8 mouse cellular contexts compared by ENCODE assay signal in genomic region chr2:130451727-130452090, GRCm38 (mm10). TPM values are rescaled to one million over a fixed set of nuclear protein-coding genes. Genes with fewer than 3 reads are reported as not detected.
A peak's percentile ranks its signal among the peaks of the same experiment; 100 is the strongest.
DNase-seq lines count a peak whose midpoint lies in the region; ATAC-seq and TF ChIP-seq lines count a peak whose summit lies in the region.

No protein-coding gene starts in this region.

- no peak overlapping the region for H3K27ac ChIP-seq in kidney, embryonic 14.5 days (ENCODE audit: low read depth, low read length)
- H3K27ac ChIP-seq in cortical plate, adult 2 months (ENCODE audit: insufficient read depth, low read length) = no peak overlapping the region
- H3K27ac ChIP-seq in hindbrain, embryonic 13.5 days = no peak overlapping the region
- H3K27ac ChIP-seq in midbrain, embryonic 14.5 days (replicated peaks; ENCODE audit: low read depth, low read length) = no peak overlapping the region

- TF ChIP-seq POLR2A in cortical plate, adult 2 months (IDR thresholded peaks at IDR 0.05; ENCODE audit: extremely low read depth, insufficient read depth, low read length) = no peak

- H3K9ac ChIP-seq in kidney, embryonic 14.5 days (ENCODE audit: low read depth, low read length) = peak overlapping the region; percentile 82; the same call in 1 of the 2 replicates
- peak overlapping the region; percentile 89 for H3K9ac ChIP-seq in hindbrain, embryonic 13.5 days
- H3K9ac ChIP-seq in midbrain, embryonic 14.5 days (replicated peaks; ENCODE audit: low read length) = peak overlapping the region; percentile 34; the same call in 1 of the 2 replicates

- H3K27me3 ChIP-seq in kidney, embryonic 14.5 days (ENCODE audit: control insufficient read depth, insufficient read depth, low read length) = no peaks in the 10 kb centered on the region
- H3K27me3 ChIP-seq in hindbrain, embryonic 13.5 days = peaks cover 8% of the 10 kb centered on the region
- H3K27me3 ChIP-seq in midbrain, embryonic 14.5 days (ENCODE audit: control insufficient read depth, insufficient read depth, low read length) = 0 out of 2 replicates have a peak, but pooled peaks cover 5% of the 10 kb centered on the region

- TF ChIP-seq CTCF in cortical plate, adult 2 months (IDR thresholded peaks at IDR 0.05; ENCODE audit: extremely low read depth, insufficient read depth, low read length) = no peak

- peak overlapping the region; percentile 71 for H3K4me2 ChIP-seq in kidney, embryonic 14.5 days (replicated peaks; ENCODE audit: low read depth, low read length)
- peak overlapping the region; percentile 86 for H3K4me2 ChIP-seq in hindbrain, embryonic 13.5 days
- peak overlapping the region; percentile 75 for H3K4me2 ChIP-seq in midbrain, embryonic 14.5 days (ENCODE audit: low read length)

- H3K4me1 ChIP-seq in kidney, embryonic 14.5 days (ENCODE audit: control insufficient read depth, insufficient read depth, low read length) = peaks cover 20% of the 10 kb centered on the region
- peaks cover 9% of the 10 kb centered on the region for H3K4me1 ChIP-seq in cortical plate, adult 2 months (ENCODE audit: control insufficient read depth, insufficient read depth, low read length)
- H3K4me1 ChIP-seq in hindbrain, embryonic 13.5 days (replicated peaks) = peaks cover 41% of the 10 kb centered on the region
- peaks cover 19% of the 10 kb centered on the region for H3K4me1 ChIP-seq in midbrain, embryonic 14.5 days (ENCODE audit: control insufficient read depth, insufficient read depth, low read length)

- no peak for ATAC-seq in kidney, embryonic 14.5 days (ENCODE audit: low FRiP score, low TSS enrichment)
- no peak for ATAC-seq in hindbrain, embryonic 13.5 days (ENCODE audit: low FRiP score)
- no peak for ATAC-seq in midbrain, embryonic 14.5 days (ENCODE audit: low FRiP score, low TSS enrichment)
- ATAC-seq in megakaryocyte progenitor cell, adult 5-6 weeks (replicated peaks; ENCODE audit: poor library complexity) = no peak

- no peaks in the 10 kb centered on the region for H3K36me3 ChIP-seq in kidney, embryonic 14.5 days (ENCODE audit: control insufficient read depth, insufficient read depth, low read length)
- no peaks in the 10 kb centered on the region for H3K36me3 ChIP-seq in hindbrain, embryonic 13.5 days
- no peaks in the 10 kb centered on the region for H3K36me3 ChIP-seq in midbrain, embryonic 14.5 days (ENCODE audit: control insufficient read depth, insufficient read depth, low read length)

- no peaks in the 10 kb centered on the region for H3K9me3 ChIP-seq in kidney, embryonic 14.5 days (ENCODE audit: control insufficient read depth, low read length)
- no peaks in the 10 kb centered on the region for H3K9me3 ChIP-seq in hindbrain, embryonic 13.5 days
- no peaks in the 10 kb centered on the region for H3K9me3 ChIP-seq in midbrain, embryonic 14.5 days (ENCODE audit: control insufficient read depth, low read length)

- WGBS in kidney, embryonic 14.5 days = 52% methylated on average over 3 of the region's 3 CpGs
- 76% methylated on average over 3 of the region's 3 CpGs for WGBS in hindbrain, embryonic 13.5 days
- 77% methylated on average over 3 of the region's 3 CpGs for WGBS in midbrain, embryonic 14.5 days

- no peak for DNase-seq in kidney, adult 18-20 months
- DNase-seq in midbrain, embryonic 14.5 days = no peak
- DNase-seq in layer of hippocampus, adult 9-11 months = no peak
- DNase-seq in adrenal gland, adult (ENCODE audit: inconsistent age in 2 of 2, low spot score in 1 of 2) = no peak

- peak overlapping the region; percentile 80 for H3K4me3 ChIP-seq in kidney, embryonic 14.5 days (ENCODE audit: low read length)
- H3K4me3 ChIP-seq in cortical plate, adult 2 months (ENCODE audit: insufficient read depth, low read length) = peak overlapping the region; percentile 49
- H3K4me3 ChIP-seq in hindbrain, embryonic 13.5 days = peak overlapping the region; percentile 80
- H3K4me3 ChIP-seq in midbrain, embryonic 14.5 days (replicated peaks; ENCODE audit: low read depth, low read length) = peak overlapping the region; percentile 89; the same call in 1 of the 2 replicates

RNA-seq across cellular contexts. Expression of gene Ptpra, which starts 1.6 kb away (rescaled TPM):
- 64.3 and 107 TPM in 2 replicates for polyA plus RNA-seq in kidney, embryonic 14.5 days (2014; fragmentation: Nextera tagmentation; extraction: Ambion mirVana)
- polyA plus RNA-seq in cortical plate, adult 2 months (2012; rRNA removed) = 156 and 166 TPM in 2 replicates
- 123 and 126 TPM in 2 replicates for polyA plus RNA-seq in hindbrain, embryonic 13.5 days (2015; fragmentation: Nextera tagmentation; extraction: Ambion mirVana)
- polyA plus RNA-seq in midbrain, embryonic 14.5 days (2014; fragmentation: Nextera tagmentation; extraction: Ambion mirVana) = 119 and 156 TPM in 2 replicates
- 47.2 and 67.1 TPM in 2 replicates for total RNA-seq in megakaryocyte progenitor cell, adult 5-6 weeks (2015)
- total RNA-seq in megakaryocyte progenitor cell, adult 5-6 weeks (2017) = 123 and 143 TPM in 2 replicates

RNA-seq across cellular contexts. Expression of gene Pced1a, which starts 27.2 kb away (rescaled TPM):
- 13.0 and 15.0 TPM in 2 replicates for polyA plus RNA-seq in kidney, embryonic 14.5 days (2014; fragmentation: Nextera tagmentation; extraction: Ambion mirVana)
- polyA plus RNA-seq in cortical plate, adult 2 months (2012; rRNA removed) = 24.6 and 27.9 TPM in 2 replicates
- polyA plus RNA-seq in hindbrain, embryonic 13.5 days (2015; fragmentation: Nextera tagmentation; extraction: Ambion mirVana) = 12.0 and 12.2 TPM in 2 replicates
- 10.1 and 15.1 TPM in 2 replicates for polyA plus RNA-seq in midbrain, embryonic 14.5 days (2014; fragmentation: Nextera tagmentation; extraction: Ambion mirVana)
- 10.3 and 15.5 TPM in 2 replicates for total RNA-seq in megakaryocyte progenitor cell, adult 5-6 weeks (2015)
- 11.7 and 13.6 TPM in 2 replicates for total RNA-seq in megakaryocyte progenitor cell, adult 5-6 weeks (2017)

RNA-seq across cellular contexts. Expression of gene Vps16, which starts 27.6 kb away (rescaled TPM):
- 72.3 and 79.2 TPM in 2 replicates for polyA plus RNA-seq in kidney, embryonic 14.5 days (2014; fragmentation: Nextera tagmentation; extraction: Ambion mirVana)
- 101 and 118 TPM in 2 replicates for polyA plus RNA-seq in cortical plate, adult 2 months (2012; rRNA removed)
- 99.9 and 113 TPM in 2 replicates for polyA plus RNA-seq in hindbrain, embryonic 13.5 days (2015; fragmentation: Nextera tagmentation; extraction: Ambion mirVana)
- 88.2 and 88.6 TPM in 2 replicates for polyA plus RNA-seq in midbrain, embryonic 14.5 days (2014; fragmentation: Nextera tagmentation; extraction: Ambion mirVana)
- total RNA-seq in megakaryocyte progenitor cell, adult 5-6 weeks (2015) = 102 and 115 TPM in 2 replicates
- total RNA-seq in megakaryocyte progenitor cell, adult 5-6 weeks (2017) = 124 and 152 TPM in 2 replicates

RNA-seq across cellular contexts. Expression of gene Tmem239, which starts 45.4 kb away (rescaled TPM):
- not detected in 2 replicates for polyA plus RNA-seq in kidney, embryonic 14.5 days (2014; fragmentation: Nextera tagmentation; extraction: Ambion mirVana)
- polyA plus RNA-seq in cortical plate, adult 2 months (2012; rRNA removed) = not detected in 2 replicates
- polyA plus RNA-seq in hindbrain, embryonic 13.5 days (2015; fragmentation: Nextera tagmentation; extraction: Ambion mirVana) = 0.23 and 0.38 TPM in 2 replicates
- not detected in 2 replicates for polyA plus RNA-seq in midbrain, embryonic 14.5 days (2014; fragmentation: Nextera tagmentation; extraction: Ambion mirVana)
- not detected in 2 replicates for total RNA-seq in megakaryocyte progenitor cell, adult 5-6 weeks (2015)
- not detected in 2 replicates for total RNA-seq in megakaryocyte progenitor cell, adult 5-6 weeks (2017)

RNA-seq across cellular contexts. Expression of gene 1700020A23Rik, which starts 46.6 kb away (rescaled TPM):
- 0.40 TPM in 1 of 2 replicates, not detected in the other for polyA plus RNA-seq in kidney, embryonic 14.5 days (2014; fragmentation: Nextera tagmentation; extraction: Ambion mirVana)
- not detected in 2 replicates for polyA plus RNA-seq in cortical plate, adult 2 months (2012; rRNA removed)
- polyA plus RNA-seq in hindbrain, embryonic 13.5 days (2015; fragmentation: Nextera tagmentation; extraction: Ambion mirVana) = 0.68 and 0.83 TPM in 2 replicates
- polyA plus RNA-seq in midbrain, embryonic 14.5 days (2014; fragmentation: Nextera tagmentation; extraction: Ambion mirVana) = not detected in 2 replicates
- not detected in 2 replicates for total RNA-seq in megakaryocyte progenitor cell, adult 5-6 weeks (2015)
- not detected in 2 replicates for total RNA-seq in megakaryocyte progenitor cell, adult 5-6 weeks (2017)

Comparison
In these comparisons a context has a peak if more than half of its experiments do, and no peak if none do; other contexts are left out.
1. H3K9ac ChIP-seq: peak in every context shown above with its lines; median percentile 89 in hindbrain, embryonic 13.5 days; 82 in kidney, embryonic 14.5 days; 34 in midbrain, embryonic 14.5 days.